Mouse (Mus musculus): ENCODE data around the gene Mbd4. TPM values are rescaled to one million over a fixed set of nuclear protein-coding genes. Genes with fewer than 3 reads are reported as not detected.
"Not testable (repeated sequence)": the region's sequence is repeated elsewhere in the genome, so short reads cannot be mapped to it uniquely, and the experiment has no call there.

Gene Mbd4
- total RNA-seq (2021) = 4.0 and 4.8 TPM in 2 replicates
- long read RNA-seq, partial matches to known transcripts = 1 of 8 reads
- long read RNA-seq, other reads (novel, unspliced or antisense) = 3 of 8 reads

DNA sequence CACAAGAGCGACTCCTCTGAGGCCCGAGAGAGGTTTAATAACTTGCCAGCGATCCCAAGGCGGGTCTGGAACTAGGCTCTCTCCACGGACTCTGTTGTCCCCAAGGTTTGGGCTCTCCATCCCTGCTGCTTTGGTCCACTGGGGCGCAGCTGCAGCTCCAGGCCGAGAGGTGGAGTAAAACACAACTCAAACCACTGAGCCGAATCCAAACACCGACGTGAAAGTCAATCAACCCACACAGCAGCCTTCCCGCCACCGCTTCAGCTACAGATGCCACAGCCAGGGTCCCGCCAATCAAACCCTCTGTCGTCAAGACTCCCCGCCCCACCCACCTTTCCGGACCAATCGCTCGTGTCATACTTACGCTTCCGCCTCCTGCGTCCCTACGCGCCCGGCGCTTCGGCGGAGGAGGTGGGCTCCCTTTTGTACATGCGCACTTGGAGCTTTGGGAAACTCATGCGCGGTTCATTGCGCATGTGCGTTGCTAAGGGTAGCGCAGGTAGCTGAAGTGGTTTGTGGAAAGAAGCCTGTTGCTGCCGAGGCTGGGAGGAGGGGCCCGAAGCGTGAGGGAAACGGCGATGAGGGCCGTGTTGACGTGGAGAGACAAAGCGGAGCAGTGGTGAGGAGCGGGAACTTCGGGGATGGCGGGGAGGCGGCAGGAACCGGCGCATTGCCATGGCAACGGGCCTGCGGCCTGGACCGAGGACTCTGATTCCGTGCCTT, at the start of gene Mbd4, which contains the start of gene Ift122:
Gene Mbd4 (minus strand): TSS at position 281 of the 723 bp plus-strand sequence.
Gene Ift122 (plus strand): TSS at position 380 of the 723 bp plus-strand sequence.
- peak; percentile 95 for DNase-seq

DNA sequence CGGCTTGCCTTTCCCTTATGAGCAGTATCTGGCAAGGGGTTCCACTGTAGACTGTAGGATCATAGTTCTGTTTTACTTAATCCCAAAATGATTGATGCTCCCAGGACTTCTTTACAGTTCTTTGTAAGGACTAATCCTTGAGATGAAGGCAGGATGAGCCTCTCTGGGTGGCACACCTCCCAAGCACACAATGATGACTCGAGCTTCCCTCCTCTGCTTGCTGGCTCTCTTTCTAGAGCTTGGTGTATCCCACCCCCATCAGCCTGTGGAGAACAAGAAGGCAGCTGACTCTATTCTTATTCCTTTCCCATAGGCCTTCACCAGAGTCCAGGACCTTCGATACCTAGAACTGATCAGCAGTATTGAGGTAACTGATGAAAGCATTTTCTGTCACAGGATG, 49.4 kb upstream of the Mbd4 start:
- DNase-seq = no peak

DNA sequence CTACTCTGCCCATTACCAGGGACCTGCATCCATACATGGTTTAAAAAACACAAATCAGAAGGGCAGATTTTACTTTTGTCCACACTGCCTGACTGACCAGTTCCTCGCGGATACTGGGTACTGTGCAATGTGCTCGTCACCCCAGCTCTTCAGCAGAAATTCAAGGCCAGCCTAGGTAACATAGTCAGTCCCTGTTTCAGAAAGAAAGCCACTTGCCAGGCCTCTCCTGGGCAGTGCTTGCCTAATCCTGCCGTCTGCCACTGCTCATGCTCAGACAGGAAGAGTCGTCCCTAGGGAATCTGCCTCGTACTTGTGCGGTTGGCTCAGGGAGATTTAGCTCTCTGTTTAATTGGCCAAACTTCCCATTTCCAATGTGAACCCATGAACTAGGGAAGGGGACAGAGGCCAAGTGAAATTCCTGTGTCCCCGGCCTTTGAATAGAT, 48.3 kb upstream of the Mbd4 start:
- peak; percentile 51 for DNase-seq

DNA sequence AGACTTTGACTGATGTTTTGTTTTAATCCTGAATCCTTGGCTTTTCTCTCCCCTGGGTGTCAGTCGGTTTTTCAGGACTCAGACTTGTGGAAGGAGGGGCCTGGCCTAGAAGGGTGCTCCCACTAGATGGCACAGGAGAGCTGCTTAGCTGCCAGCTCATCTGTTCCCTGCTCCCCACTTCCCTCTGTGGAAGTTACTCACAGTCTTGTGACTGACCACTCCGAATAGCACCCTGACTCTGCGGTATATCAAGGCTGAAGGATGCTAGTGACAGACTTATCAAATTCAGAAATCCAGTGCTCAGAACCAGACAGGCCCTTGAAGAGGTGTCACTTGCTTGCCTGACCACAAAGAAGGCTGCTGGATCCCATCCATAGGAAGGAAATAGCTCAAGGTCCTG, 47.9 kb upstream of the Mbd4 start:
- DNase-seq = peak; percentile 78

DNA sequence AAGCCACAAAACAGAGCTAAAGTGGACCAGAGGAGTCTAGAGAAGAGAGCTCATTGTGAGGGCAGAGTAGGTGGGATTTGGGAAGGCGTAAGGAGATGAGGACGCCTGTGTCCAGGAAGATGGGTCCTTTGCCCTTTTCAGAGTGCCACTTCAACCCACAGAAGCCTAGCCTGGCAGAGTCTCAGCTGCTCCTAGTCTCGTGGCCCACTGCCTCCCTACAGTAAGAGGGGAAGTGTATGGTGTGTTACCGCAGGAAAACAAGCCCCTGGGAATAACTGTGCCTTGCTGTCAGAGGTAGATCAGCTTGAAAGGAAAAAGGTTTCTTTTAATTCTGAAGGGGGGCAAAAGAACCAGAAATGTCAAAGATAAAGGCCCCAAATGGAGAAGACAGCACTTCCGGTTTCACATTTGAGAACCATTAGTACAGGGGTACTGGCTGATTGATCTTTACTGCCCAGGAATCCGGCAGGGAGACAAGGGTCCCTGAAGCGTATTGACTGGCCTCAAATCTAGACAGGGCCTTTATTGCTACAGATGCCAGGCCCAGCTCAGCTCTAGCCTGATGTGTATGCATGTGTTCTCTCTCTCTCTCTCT, 44.9 kb upstream of the Mbd4 start:
- DNase-seq = no peak

DNA sequence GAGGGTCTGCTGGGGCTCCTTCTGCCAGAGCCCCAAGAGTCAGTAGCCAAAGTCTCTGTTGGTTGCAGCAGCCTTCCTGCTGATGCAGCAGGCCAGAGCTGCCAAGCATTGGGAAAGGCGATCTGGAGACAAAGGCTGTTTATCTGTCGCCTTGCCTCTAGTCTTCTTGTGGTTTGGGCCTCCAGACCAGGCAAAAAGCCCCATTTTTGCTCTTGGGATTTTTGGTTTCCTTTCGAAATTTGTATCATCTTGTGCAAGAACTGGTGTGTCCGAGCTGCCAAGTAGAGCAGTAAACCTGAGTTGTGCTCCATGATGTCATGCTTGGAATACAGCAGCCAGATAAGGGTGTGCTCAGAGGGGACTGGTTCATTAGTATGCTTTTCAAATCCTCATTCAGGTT, 43.9 kb upstream of the Mbd4 start:
- no peak for DNase-seq

DNA sequence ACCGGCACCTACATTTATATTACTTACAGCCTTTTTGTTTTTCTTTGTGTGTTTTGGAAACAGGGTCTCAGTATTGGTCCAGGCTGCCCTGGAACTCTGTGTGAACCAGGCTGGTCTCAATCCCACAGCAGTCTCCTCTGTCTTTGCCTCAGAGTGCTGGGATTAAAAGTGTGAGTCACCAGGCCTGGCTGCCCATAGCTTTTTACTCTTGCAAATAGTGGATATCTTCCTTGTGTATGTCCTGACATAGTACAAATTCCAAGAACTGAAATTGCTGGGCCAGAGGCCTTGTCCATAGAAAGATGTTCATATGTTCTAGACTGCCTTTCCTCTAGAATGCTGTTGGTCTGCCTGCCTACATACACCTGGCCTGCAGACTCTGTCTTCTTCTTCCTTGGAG, 43.2 kb upstream of the Mbd4 start:
- no peak for DNase-seq

DNA sequence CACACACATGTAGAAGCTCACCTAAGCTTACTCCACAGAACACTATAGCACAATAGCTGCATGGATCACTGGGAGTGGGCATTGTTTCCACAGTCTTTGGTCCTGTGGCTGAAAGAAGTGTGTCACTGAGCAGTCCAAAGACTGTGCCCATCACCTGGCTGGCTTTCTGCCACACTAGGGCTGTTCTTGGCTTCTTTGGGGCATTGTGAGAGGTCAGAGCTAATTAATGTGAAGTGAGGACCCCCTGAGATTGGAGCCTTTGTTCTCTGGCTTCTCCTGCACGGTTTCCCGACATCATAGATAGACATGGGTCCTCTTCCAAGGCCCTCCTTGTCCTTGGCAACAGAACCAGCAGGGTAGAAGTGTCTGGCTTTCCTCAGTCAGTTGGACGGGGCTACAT, 39.2 kb upstream of the Mbd4 start:
- DNase-seq = no peak

DNA sequence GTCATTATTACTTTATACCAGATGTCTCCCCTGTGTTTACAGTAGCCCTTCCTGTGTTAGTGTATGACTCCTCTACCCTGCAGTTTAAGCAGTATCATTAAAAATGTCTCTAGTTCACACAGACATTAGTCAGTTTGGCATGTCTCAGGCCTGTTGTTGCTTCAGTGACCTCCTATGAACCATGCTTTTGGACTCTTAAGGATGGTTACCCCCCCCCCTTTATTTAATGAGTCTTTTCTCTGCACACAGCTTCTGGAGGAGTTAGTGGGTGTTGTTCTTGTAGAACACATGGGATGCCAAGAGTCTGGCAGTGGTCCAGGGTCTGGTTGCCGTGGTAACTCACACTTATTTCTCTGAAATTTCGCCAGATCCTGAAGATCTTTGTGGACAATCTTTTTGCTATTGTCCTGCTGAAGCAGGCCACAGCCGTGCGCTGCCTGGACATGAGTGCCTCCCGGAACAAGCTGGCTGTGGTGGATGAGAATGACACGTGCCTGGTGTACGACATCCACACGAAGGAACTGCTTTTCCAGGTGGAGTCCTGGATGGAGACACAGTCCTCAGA, 38.4 kb upstream of the Mbd4 start:
- DNase-seq = no peak

DNA sequence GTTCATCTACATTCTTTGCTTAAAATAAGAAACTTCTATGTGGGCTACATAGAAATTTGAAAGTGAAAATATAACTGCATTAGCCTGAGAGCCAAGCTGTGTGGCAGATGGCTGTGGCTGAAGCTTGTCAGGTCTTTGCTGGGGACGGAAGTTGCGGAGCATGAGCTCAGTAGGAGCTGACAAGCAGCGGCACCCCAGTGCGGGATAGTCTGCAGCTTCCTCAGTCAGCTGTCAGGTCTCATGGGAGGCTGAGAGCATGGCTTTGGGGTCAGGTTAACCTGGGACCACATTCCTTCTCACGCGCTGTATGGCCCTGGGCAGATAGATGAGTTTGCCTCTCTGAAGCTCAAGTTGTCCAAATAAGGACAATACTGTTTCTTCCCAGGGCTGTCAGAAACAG, 37.9 kb upstream of the Mbd4 start:
- DNase-seq = no peak

DNA sequence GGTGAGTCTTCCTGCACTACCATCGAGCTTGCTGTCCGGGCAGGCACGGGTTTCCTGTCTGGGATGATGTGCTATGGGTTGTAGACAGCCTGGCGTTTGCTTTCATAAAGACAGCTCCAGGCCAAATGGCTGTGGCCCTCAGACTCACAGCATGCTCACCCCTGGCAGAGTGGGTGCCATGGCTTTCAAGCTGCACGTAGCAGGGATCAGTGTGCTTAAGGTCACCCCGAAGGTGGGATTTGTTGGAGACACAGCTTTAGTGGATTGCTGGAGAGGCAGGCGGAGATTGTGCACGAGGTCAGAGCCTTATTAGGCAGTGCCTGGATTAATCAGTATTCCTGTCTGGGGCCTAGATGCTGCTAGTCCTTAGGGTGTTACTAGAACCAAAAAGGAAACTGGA, 37.4 kb upstream of the Mbd4 start:
- no peak for DNase-seq

DNA sequence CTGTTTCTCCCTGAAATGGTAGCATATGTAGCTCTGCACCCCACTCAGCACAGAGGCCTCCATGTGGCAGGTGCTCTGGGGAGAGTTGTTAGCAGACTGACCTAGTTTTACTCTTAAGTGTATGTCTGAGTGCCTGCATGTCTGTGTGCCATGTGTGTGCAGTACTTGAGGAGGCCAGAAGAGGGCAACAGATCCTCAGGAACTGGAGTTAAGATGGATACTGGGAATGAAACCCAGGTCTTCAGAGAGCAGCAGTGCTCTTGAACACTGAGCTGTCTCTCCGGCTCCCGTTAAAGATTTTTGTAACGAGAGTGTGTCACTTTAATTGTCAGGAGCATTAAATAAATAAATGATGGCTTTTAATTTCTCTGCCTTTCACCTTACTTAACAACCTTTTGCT, 35.1 kb upstream of the Mbd4 start:
- no peak for DNase-seq

DNA sequence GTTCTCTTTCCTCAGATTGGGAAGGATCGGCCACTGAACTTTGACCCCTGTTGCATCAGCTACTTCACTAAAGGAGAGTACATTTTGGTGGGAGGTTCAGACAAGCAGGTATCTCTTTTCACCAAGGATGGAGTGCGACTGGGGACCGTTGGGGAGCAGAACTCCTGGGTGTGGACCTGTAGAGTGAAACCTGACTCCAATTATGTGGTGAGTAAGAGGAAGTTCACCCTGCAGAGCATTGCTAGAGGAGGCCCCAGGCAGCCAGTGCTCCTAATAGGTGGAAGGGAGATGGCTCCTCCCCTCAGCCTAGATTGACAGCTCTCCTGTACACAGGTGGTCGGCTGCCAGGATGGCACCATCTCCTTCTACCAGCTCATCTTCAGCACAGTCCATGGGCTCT, 33.7 kb upstream of the Mbd4 start:
- DNase-seq = no peak

DNA sequence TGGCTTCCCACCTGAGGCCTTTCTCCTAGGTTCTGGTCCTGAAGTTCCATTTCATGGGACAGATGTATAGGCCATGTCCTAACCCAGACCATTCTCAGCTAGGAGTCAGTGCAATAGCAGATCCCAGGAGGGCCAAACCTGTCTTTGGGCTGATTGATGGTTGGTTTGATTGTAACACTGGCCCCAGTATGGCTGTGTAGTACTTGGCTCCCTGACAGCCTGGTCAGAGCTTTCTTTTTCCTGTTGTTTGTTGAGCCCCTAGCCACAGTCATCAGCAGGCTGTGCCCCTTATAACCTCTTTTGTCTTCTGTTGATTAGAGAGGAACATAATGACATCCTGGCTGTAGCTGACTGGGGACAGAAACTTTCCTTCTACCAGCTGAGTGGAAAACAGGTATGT, 30.8 kb upstream of the Mbd4 start:
- no peak for DNase-seq

DNA sequence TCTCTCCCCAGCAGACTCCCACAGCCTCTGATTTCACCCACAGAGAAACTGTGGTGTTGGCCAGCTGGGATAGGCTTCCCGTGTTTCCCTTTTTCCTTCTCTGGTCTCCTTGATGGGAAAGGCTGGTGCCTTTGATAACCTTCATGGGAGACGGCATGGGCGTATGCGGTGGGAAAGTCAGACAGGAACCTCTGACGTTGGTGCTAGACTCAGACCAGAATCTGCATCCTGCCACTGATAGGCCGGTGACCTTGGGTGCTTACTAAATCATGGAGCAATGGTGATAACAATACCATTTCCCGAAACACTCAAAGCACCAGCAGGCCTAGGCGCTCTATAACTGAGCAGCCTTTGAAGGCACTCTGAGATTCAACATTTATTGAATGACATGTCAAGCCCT, 27.6 kb upstream of the Mbd4 start:
- no peak for DNase-seq

DNA sequence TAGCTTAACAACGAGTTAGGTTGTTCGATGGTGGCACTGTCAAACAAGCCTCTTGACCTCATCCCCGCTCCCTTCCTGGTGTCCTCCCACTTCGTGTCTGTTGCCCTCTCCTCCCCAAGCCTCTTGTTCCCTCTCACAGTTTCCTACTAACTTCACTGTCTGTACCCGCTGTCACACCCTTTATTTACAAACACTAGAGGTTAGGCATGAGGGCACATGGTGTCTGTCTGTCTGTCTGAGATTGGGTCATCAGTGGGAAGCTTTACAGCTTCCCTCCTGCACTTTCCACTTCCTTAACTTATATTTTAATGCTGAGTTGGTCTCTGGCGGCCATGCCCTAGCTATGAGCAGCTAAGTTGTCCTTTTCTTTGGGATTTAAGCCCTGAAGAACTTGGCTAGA, 26.6 kb upstream of the Mbd4 start:
- no peak for DNase-seq

DNA sequence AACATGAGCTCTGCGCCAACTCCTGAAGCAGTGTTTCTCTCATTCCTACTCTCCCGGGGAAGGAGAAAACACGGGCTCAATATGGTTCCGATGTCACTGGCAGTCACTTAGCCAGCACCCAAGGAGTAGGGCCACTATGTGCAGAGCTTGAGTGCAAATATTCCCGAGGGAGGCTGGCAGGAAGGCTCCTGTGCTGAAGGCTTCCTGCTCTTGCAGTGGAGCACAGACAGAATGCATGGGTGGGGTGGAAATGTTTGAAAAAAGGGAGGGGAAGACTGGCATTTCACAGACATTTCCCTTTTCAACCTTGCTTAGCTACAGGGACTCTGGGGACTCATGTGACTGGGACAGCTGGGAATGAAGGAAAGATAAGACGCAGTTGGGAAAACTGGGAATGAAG, 25.5 kb upstream of the Mbd4 start:
- no peak for DNase-seq

DNA sequence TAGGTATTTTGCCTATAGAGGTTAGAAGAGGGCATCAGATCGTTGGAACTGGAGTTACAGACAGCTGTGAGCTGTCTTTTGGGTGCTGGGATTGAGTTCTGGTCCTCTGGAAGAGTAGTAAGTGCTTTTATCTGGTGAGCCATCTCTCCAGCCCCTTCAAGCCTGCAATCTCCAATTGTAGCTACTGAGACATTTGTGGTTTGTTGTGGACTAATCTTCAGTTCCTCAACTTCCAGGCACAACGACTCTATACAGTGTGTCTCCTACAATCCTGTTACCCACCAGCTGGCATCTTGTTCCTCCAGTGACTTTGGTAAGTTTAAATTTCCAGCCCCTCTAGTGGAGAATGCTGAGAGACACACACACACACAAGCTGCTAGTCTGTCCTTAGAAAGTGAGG, 24.1 kb upstream of the Mbd4 start:
- DNase-seq = no peak

DNA sequence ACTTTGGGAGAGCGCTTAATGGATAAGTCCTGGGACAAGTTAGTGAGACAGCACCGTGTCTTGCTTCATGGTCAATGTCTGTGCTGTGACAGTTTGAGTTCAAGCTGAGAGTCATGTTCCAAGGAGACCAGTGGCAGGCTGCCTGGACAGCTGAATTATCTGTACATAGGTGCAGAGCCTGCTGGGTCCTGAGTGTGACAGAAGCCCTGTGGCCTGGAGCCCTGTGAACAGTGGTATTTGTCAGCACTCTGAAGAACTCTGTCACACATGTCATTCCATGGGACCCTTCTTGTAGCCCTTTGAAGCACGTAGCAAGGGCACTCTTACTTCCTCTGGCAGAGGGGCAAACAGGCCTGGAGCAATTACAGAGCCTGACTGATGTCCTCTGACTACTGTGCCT, 18.1 kb upstream of the Mbd4 start:
- not testable (repeated sequence) for DNase-seq

DNA sequence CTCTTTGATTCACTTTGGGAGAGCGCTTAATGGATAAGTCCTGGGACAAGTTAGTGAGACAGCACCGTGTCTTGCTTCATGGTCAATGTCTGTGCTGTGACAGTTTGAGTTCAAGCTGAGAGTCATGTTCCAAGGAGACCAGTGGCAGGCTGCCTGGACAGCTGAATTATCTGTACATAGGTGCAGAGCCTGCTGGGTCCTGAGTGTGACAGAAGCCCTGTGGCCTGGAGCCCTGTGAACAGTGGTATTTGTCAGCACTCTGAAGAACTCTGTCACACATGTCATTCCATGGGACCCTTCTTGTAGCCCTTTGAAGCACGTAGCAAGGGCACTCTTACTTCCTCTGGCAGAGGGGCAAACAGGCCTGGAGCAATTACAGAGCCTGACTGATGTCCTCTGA, 14.0 kb upstream of the Mbd4 start:
- DNase-seq = not testable (repeated sequence)

DNA sequence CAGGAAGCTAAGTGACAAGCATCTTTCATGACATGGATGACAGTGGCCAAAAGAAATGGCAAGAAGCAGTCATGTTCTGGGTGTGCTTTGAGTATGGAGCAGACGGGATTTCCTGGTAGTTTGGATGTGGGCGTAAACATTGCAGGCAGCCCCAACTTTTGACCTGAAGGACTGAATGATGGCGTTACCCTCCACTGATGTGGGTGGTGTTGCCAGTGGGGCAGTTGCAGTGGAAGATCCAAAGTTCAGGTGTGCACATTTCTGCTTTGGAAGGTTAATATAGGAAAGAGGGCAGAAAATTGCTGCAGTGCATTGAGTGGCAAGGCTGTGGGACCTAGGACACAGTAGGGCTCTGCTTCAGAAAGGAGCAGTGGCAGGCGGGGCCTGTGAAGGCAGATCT, 12.1 kb upstream of the Mbd4 start:
- no peak for DNase-seq

DNA sequence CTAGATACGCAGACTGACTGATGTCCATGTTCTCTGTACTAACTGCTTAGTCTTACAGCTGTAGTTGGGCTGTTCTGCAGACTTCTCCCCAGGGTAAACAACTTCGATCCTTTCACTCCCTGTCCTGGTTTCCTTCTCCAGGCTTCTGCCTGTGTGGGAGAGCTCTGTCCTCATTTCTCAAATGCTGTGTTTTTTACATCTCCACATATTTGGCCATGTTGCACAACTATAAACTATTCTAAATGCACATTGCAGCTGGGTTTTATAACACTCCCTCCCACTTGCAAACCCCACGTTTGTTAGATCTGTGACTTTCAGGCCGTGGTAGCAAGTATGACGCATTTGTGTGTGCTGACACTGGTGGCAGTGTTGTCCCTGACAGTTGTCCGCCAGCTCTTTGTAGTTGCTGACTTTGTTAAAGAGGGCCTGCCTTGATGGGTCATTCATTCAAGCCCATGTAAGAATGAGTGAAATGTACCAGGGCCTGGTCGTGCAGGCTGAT, 10.2 kb upstream of the Mbd4 start:
- no peak for DNase-seq

DNA sequence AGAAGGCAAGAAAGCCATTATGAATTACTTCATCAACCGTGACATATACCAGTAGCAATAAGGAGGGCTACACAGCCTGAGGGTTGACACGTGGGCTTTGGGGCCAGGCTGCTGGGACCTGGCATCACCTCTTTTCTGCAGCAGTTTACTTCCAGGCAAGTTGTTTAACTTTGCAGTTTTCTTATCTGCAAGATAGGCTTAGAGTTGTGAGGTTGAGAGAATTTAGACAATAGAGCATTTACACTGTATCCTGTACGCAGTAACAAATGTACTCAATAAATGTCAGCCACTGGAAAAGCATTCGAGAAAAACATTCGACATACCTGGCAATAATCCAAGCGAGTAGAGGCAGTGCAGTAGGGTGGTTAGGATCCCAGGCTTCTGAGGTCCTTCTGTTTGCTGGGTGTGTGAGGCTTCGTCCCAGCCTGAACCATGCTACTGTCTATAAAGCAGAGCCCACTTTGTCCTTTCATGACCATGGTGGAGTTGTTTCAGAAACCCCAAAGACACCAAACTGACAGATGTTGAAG, 6.9 kb upstream of the Mbd4 start:
- no peak for DNase-seq

Data from adrenal gland, postnatal 25 days (tissue).